Mouse (Mus musculus) layer of hippocampus, adult 2 months (tissue): ENCODE data around the gene 9930104L06Rik. TPM values are rescaled to one million over a fixed set of nuclear protein-coding genes. Genes with fewer than 3 reads are reported as not detected.
"Not testable (repeated sequence)": the region's sequence is repeated elsewhere in the genome, so short reads cannot be mapped to it uniquely, and the experiment has no call there.

ENCODE experiments used
- DNase-seq, 2 experiments: peaks; one replicate each; pipeline ENCODE4 v3.0.0; 2022; ENCODE audit warnings: low spot score in 2 of 2
- H3K27ac ChIP-seq: fragments of 200-600 bp; 2 replicates; pipeline ENCODE4 v1.8.1; 2022
- H3K4me3 ChIP-seq: fragments of 200-600 bp; 2 replicates; pipeline ENCODE4 v1.8.1; 2022; ENCODE audit warnings: mild to moderate bottlenecking
- CTCF ChIP-seq: fragments of 200-600 bp; conservative IDR thresholded peaks from 2 replicates; pipeline ENCODE4 v1.8.1; 2022; ENCODE audit warnings: antibody characterized with exemption, mild to moderate bottlenecking, moderate library complexity
- long read RNA-seq, 2 experiments: library from polyadenylated mRNA; stranded (forward); transcript quantifications; one replicate each; pipeline ENCODE4 v2.0.0; 2021; ENCODE audit warnings: borderline mapping rate in 2 of 2
- total RNA-seq, 2 experiments: library from RNA; stranded (reverse); gene quantifications; 2 replicates each; pipeline ENCODE4 v1.2.3; 2021

Gene 9930104L06Rik
- 10 to 100 TPM; 22.1 to 23.6 TPM for total RNA-seq
- long read RNA-seq, experiment 1, partial matches to known transcripts: 1 of 6 reads
- long read RNA-seq, experiment 1, other reads (novel, unspliced or antisense): 4 of 6 reads
- long read RNA-seq, experiment 2, full-length matches to known transcripts: 6 of 12 reads
- long read RNA-seq, experiment 2, partial matches to known transcripts: 0 of 12 reads
- long read RNA-seq, experiment 2, other reads (novel, unspliced or antisense): 6 of 12 reads

- DNase-seq: peak; percentile 95
- peak within 1 kb of the TSS; percentile 95 for H3K4me3 ChIP-seq
- peak within 1 kb of the TSS; percentile 75 for H3K27ac ChIP-seq
- TF ChIP-seq CTCF: no peak; the same call in 1 of the 2 replicates
Observed at GRCm38 (mm10) chr4:124936613-124937471, at the start of gene 9930104L06Rik. 9930104L06Rik (plus strand) TSS chr4:124937048.

GRCm38 (mm10) chr4:124888702-124889101 lies 48.1 kb upstream of the 9930104L06Rik start:
- Histone ChIP-seq H3K27ac (no peak overlapping the region), H3K4me3 (no peak overlapping the region)
- no peak for TF ChIP-seq CTCF
- DNase-seq: no peak

- peak in 1 of 2 experiments; percentile 37 for DNase-seq
- no peak for TF ChIP-seq CTCF
- H3K4me3 ChIP-seq: no peak overlapping the region
- H3K27ac ChIP-seq: peak overlapping the region; percentile 46; the same call in 1 of the 2 replicates
Observed at GRCm38 (mm10) chr4:124889935-124890334, 46.9 kb upstream of the 9930104L06Rik start.

- peak overlapping the region; percentile 84 for H3K27ac ChIP-seq
- no peak for TF ChIP-seq CTCF
- peak; percentile 58 to 72 for DNase-seq
- H3K4me3 ChIP-seq: no peak overlapping the region
Observed at GRCm38 (mm10) chr4:124890831-124891230, 46.0 kb upstream of the 9930104L06Rik start.

- Histone ChIP-seq H3K4me3 (no peak overlapping the region; the same call in 1 of the 2 replicates), H3K27ac (peak overlapping the region; percentile 89; the same call in 1 of the 2 replicates)
- TF ChIP-seq CTCF: no peak
- DNase-seq: no peak
Observed at GRCm38 (mm10) chr4:124893769-124894168, 43.1 kb upstream of the 9930104L06Rik start.

- Histone ChIP-seq H3K4me3 (peak overlapping the region; percentile 54), H3K27ac (peak overlapping the region; percentile 89)
- DNase-seq: peak in 1 of 2 experiments; percentile 50
- 0 out of 2 replicates have a peak, but pooled peaks have one; percentile 3 for TF ChIP-seq CTCF
Observed at GRCm38 (mm10) chr4:124894508-124895428, 42.1 kb upstream of the 9930104L06Rik start.

- H3K27ac ChIP-seq: no peak overlapping the region
- no peak for DNase-seq
- no peak overlapping the region for H3K4me3 ChIP-seq
- no peak for TF ChIP-seq CTCF
Observed at GRCm38 (mm10) chr4:124898428-124898827, 38.4 kb upstream of the 9930104L06Rik start.

- no peak for TF ChIP-seq CTCF
- no peak overlapping the region for H3K4me3 ChIP-seq
- no peak overlapping the region for H3K27ac ChIP-seq
- DNase-seq: no peak
Observed at GRCm38 (mm10) chr4:124899906-124900305, 36.9 kb upstream of the 9930104L06Rik start.

- Histone ChIP-seq H3K27ac (no peak overlapping the region), H3K4me3 (no peak overlapping the region)
- TF ChIP-seq CTCF: peak; percentile 62
- DNase-seq: no peak
Observed at GRCm38 (mm10) chr4:124905417-124905816, 31.4 kb upstream of the 9930104L06Rik start.

GRCm38 (mm10) chr4:124905971-124906822 lies 30.7 kb upstream of the 9930104L06Rik start:
- TF ChIP-seq CTCF: no peak
- Histone ChIP-seq H3K4me3 (no peak overlapping the region), H3K27ac (no peak overlapping the region)
- peak in 1 of 2 experiments; percentile 25 for DNase-seq

- no peak for TF ChIP-seq CTCF
- no peak overlapping the region for H3K4me3 ChIP-seq
- no peak for DNase-seq
- H3K27ac ChIP-seq: no peak overlapping the region
Observed at GRCm38 (mm10) chr4:124928102-124928501, 8.7 kb upstream of the 9930104L06Rik start.

- H3K27ac ChIP-seq, H3K4me3 ChIP-seq, DNase-seq: not testable (repeated sequence)
Observed at GRCm38 (mm10) chr4:124939211-124939610, 2.4 kb downstream of the 9930104L06Rik start, which contains the start of gene Cdca8. Cdca8 (minus strand) TSS chr4:124939311.
